Mouse (Mus musculus) stomach, postnatal 0 days (tissue): ENCODE data around the gene Hdac7.

Experiments
- CTCF ChIP-seq: IDR thresholded peaks from 2 replicates; pipeline ENCODE4 v1.5.1; 2016; ENCODE audit warnings: antibody characterized with exemption, low read depth, mild to moderate bottlenecking, moderate library complexity
- EP300 ChIP-seq: optimal IDR thresholded peaks from 2 replicates; pipeline ENCODE3; 2016; ENCODE audit warnings: antibody characterized with exemption

GRCm38 (mm10) chr15:97749841-97750240 is 94.5 kb downstream of the Hdac7 start:
- TF ChIP-seq EP300 = no peak
- no peak for TF ChIP-seq CTCF
